Mouse (Mus musculus) granulocyte monocyte progenitor cell, adult 5-6 weeks (primary cell): Measurements from ENCODE around the gene Gabra5. TPM values are rescaled to one million over a fixed set of nuclear protein-coding genes. Genes with fewer than 3 reads are reported as not detected.

ENCODE experiments used
- ATAC-seq: replicated peaks from 2 replicates; pipeline ENCODE4 v1.8.0; 2016; ENCODE audit warnings: mild to moderate bottlenecking, moderate TSS enrichment, inconsistent platforms; ENCODE audit not compliant: poor library complexity, severe bottlenecking
- total RNA-seq, 2 experiments: library from RNA; stranded (forward) in 1 of 2; stranded (reverse) in 1 of 2; fragments of 200-712, 200-1000 nt in 1 of 2; fragments of >200 nt in 1 of 2; fragmentation: Nextera tagmentation in 1 of 2; gene quantifications; 2 replicates each; pipeline ENCODE4 v1.2.3; 2014 to 2017

Gene Gabra5
- total RNA-seq, 2 experiments from 2014 or later = not detected

DNA sequence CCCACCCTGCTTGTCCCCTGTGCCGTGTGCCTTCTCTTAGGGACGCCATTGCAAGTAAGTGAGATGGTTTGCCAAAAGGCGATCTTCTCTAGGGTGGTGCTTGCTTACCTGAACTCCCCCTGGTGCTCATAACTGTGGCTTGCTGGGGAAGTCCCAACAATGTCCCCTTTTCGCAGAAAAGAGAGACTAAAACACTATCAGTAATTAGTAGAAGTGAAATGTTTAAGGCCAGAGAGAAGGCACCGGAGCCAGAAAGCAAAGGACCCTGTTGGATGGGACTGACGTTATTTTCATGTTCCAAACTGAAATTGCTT, 122.6 kb downstream of the Gabra5 start:
- no peak for ATAC-seq

DNA sequence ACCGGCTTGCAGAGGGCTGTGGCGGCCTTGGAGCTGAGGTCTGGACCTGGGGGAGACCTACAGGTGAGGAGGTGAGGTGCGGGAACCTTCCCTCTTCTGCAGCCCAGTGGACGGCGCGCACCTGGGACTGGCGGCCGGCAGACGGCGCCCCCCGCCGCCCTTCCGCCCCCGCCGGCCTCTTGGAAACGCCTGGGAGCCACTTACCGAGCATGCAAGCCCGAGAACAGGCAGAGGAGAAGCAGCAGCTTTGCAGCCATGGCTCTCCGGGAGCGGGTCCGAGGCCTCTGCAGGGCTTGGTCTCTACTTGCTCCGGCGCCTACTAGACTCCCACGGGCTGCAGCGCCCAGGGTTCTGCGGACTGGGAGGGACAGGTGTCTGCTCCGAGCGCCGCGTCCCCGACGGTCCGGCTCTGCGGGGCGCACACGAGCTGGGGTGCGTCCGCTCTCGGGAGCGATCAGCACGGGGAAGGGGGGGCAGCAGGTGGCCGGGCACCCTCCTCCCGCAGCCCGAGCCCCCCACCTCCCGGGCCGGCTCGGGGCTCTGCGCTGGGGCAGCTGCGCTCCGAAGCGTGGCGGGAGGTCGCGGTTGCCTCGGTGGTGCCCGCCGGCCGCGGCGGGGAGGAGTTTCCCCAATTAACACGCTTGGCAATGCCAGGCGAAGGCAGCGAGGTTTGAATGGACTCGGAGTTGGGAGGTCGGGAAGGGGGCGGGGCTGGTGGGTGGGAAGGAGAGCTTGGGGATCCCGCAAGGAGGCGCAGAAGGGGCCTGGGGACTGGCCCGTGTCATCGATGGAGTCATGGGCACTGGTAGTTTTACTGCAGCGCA, 123.1 kb downstream of the Gabra5 start, which contains the start of gene Gabrg3:
Gene Gabrg3 (minus strand): TSS at position 672 of the 824 bp plus-strand sequence.
- no peak for ATAC-seq

- ATAC-seq = no peak
Observed at GRCm38 (mm10) chr7:57384112-57384511, 125.7 kb downstream of the Gabra5 start.

DNA sequence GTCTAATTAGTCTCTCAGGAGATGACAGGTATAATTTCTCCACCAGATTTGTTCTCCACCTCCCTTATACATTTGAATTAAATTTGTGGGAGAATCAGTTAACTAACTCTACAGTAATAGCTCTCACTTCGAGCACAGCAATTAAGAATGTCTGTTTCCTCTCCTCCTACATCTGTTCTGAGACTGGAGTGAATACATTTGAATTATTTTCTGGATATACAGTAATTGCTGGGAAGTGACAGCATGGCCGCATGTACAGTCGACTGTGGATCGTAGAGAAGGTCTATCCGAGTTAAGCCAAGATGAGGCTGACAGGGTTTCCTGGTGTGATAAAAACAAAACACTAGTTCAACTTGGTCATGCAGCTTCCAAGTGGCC, 143.9 kb downstream of the Gabra5 start:
- no peak for ATAC-seq

DNA sequence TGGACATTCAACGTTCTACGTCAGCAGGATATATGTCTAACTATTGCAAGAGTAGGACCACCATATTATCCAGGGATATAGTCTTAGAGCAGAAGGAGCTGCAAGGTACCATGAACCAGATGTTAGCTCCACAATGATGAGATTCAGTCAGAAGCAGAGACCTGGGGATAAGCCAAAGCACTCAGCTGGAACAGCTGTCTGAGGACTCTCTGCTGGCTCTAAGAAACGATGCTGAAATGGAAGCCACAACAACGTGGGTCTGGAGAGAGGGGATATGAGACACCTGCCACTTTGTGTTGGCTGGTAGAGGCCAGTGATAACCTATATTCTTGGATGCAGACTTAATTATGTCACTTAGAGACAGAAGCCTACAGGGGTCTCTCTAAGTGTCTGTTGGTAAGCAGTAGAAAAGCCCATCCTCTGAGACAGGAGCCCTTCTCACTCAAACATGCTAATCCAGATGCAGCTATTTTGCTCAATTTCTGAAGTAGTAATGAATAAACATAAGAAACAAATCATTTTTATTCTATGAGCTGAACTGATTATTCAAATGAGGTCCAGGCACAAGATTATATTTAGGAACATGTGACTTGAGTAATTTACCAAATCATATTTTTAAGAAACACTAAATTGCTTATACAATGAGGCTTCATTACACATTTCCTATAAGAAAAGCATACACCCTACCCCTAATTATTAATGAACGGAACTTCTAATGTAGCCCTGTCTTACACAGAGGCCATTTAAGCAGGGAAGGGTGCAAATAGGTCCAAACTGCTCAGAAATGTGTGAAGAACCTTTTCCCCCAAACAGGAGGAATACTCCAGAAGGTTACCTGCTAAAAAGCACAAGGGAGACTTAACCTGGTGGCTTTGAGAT, 144.5 kb downstream of the Gabra5 start:
- ATAC-seq = no peak

GRCm38 (mm10) chr7:57363812-57364211, 146.0 kb downstream of the Gabra5 start:
- ATAC-seq = no peak

GRCm38 (mm10) chr7:57357871-57358540, 151.9 kb downstream of the Gabra5 start:
- ATAC-seq = no peak

Other genes starting within 250 kb of the Gabra5 start
- not detected in 2 replicates for gene Gabrg3, start 122.9 kb downstream of the Gabra5 start, total RNA-seq (2014; fragmentation: Nextera tagmentation)
- not detected in 2 replicates for gene Gabrg3, start 122.9 kb downstream of the Gabra5 start, total RNA-seq (2017)
- not detected in 2 replicates for gene Gabrb3, start 90.4 kb downstream of the Gabra5 start, total RNA-seq (2014; fragmentation: Nextera tagmentation)
- 0.21 TPM in 1 of 2 replicates, not detected in the other for gene Gabrb3, start 90.4 kb downstream of the Gabra5 start, total RNA-seq (2017)